Mouse (Mus musculus) erythroblast, embryonic 14.5 days (primary cell): Measurements from ENCODE around the gene Cnksr3.

Source experiments
- GATA1 ChIP-seq: IDR thresholded peaks from 2 replicates; pipeline ENCODE4 v1.6.1; 2012; ENCODE audit warnings: low read length, inconsistent platforms, mixed read lengths
- TAL1 ChIP-seq: IDR thresholded peaks from 3 replicates; pipeline ENCODE4 v1.6.1; 2012; ENCODE audit warnings: low read length, inconsistent platforms, mixed read lengths

- TF ChIP-seq GATA1: no peak
- TF ChIP-seq TAL1: no peak
These were observed 53.0 kb downstream of the Cnksr3 start for GRCm38 (mm10) chr10:7159061-7159511.
